Mouse (Mus musculus) limb, embryonic 14.5 days (tissue): Measurements from ENCODE around the gene Dhx16. TPM values are rescaled to one million over a fixed set of nuclear protein-coding genes. Genes with fewer than 3 reads are reported as not detected.

ENCODE experiments used
- ATAC-seq: fragments of 200-750 bp; cut with Nextera tagmentation; 2 replicates; pipeline ENCODE4 v1.8.0; 2017; ENCODE audit warnings: low read depth, moderate number of reproducible peaks, moderate TSS enrichment; ENCODE audit not compliant: low FRiP score
- DNase-seq: peaks from one replicate; pipeline ENCODE4 v3.0.0-alpha.2; 2015; ENCODE audit warnings: low spot score
- H3K27ac ChIP-seq: fragments of 300-500 bp; sonication (generic); replicated peaks from 2 replicates; pipeline ENCODE4 v1.5.1; 2014; ENCODE audit warnings: low read depth, mild to moderate bottlenecking, low read length, moderate library complexity, mixed read lengths
- H3K27me3 ChIP-seq: fragments of 300-500 bp; sonication (generic); 2 replicates; pipeline ENCODE4 v1.6.1; 2014; ENCODE audit warnings: low read length, mixed read lengths; ENCODE audit not compliant: control insufficient read depth, insufficient read depth
- H3K36me3 ChIP-seq: fragments of 300-500 bp; sonication (generic); 2 replicates; pipeline ENCODE4 v1.6.1; 2014; ENCODE audit warnings: mild to moderate bottlenecking, low read length, moderate library complexity, mixed read lengths; ENCODE audit not compliant: control insufficient read depth, insufficient read depth
- H3K4me1 ChIP-seq: fragments of 300-500 bp; sonication (generic); 2 replicates; pipeline ENCODE4 v1.6.1; 2014; ENCODE audit warnings: antibody characterized with exemption, low read length, mixed read lengths; ENCODE audit not compliant: control insufficient read depth, insufficient read depth
- H3K4me2 ChIP-seq: fragments of 300-500 bp; sonication (generic); replicated peaks from 2 replicates; pipeline ENCODE4 v1.6.1; 2014; ENCODE audit warnings: low read depth, mild to moderate bottlenecking, low read length, moderate library complexity; ENCODE audit not compliant: severe bottlenecking
- H3K4me3 ChIP-seq: fragments of 300-500 bp; sonication (generic); replicated peaks from 2 replicates; pipeline ENCODE4 v1.5.1; 2014; ENCODE audit warnings: low read length
- H3K9ac ChIP-seq: fragments of 300-500 bp; sonication (generic); 2 replicates; pipeline ENCODE4 v1.6.1; 2014; ENCODE audit warnings: mild to moderate bottlenecking, low read depth, low read length, moderate library complexity; ENCODE audit not compliant: severe bottlenecking
- H3K9me3 ChIP-seq: fragments of 300-500 bp; sonication (generic); 2 replicates; pipeline ENCODE4 v1.6.1; 2016; ENCODE audit warnings: low read length; ENCODE audit not compliant: control insufficient read depth
- POLR2A ChIP-seq: fragments of 200-500 bp; IDR thresholded peaks from 2 replicates; pipeline ENCODE4 v1.8.0; 2012; ENCODE audit warnings: inconsistent platforms, mild to moderate bottlenecking, moderate library complexity, borderline replicate concordance; ENCODE audit not compliant: insufficient read depth, insufficient read length; ENCODE audit errors: extremely low read depth
- WGBS: fragments of 180-500 bp; shearing (Covaris S2); extraction: QIAGEN DNeasy Blood & Tissue Kit; methylation state at CpG from one replicate; pipeline ENCODE4 v1.1.7; 2014; 5-methylcytosine and 5-hydroxymethylcytosine counted together
- polyA plus RNA-seq, 2 experiments: library from polyadenylated mRNA; depleted of rRNA in 1 of 2; stranded (reverse) in 1 of 2; unstranded in 1 of 2; fragments of >200 nt; fragmentation: Nextera tagmentation in 1 of 2; extraction: Ambion mirVana in 1 of 2; gene quantifications; 2 replicates each; pipeline versions ENCODE4 v1.2.1 to v1.2.3; 2012 to 2014

The Dhx16 gene
- polyA plus RNA-seq, 2 experiments: 40.0 to 78.6 TPM

GRCm38 (mm10) chr17:35887725-35888124 lies 8.1 kb downstream of the Dhx16 start:
- H3K27ac ChIP-seq: no peak overlapping the region
- no peak overlapping the region for H3K4me2 ChIP-seq
- no peak for ATAC-seq
- 81% methylated on average over 15 of the region's 17 CpGs for WGBS
- peaks cover 88% of the 10 kb centered on the region for H3K36me3 ChIP-seq
- H3K9ac ChIP-seq: no peak overlapping the region
- no peaks in the 10 kb centered on the region for H3K4me1 ChIP-seq
- no peak overlapping the region for H3K4me3 ChIP-seq
- no peak for TF ChIP-seq POLR2A
- H3K27me3 ChIP-seq: no peaks in the 10 kb centered on the region
- no peak for DNase-seq
- H3K9me3 ChIP-seq: no peaks in the 10 kb centered on the region

- peaks cover 61% of the 10 kb centered on the region for H3K36me3 ChIP-seq
Observed at GRCm38 (mm10) chr17:35896781-35897643, 17.4 kb downstream of the Dhx16 start, which contains the start of gene 2310061I04Rik. Gene 2310061I04Rik, minus strand, starts transcription at chr17:35897431.

GRCm38 (mm10) chr17:35897644-35898573 lies 18.3 kb downstream of the Dhx16 start:
- H3K36me3 ChIP-seq: peaks cover 63% of the 10 kb centered on the region
- H3K27ac ChIP-seq: no peak overlapping the region
- no peak for TF ChIP-seq POLR2A
- no peaks in the 10 kb centered on the region for H3K27me3 ChIP-seq
- H3K4me3 ChIP-seq: peak overlapping the region; percentile 79
- H3K9me3 ChIP-seq: no peaks in the 10 kb centered on the region
- 39% methylated on average over 23 of the region's 23 CpGs for WGBS
- H3K4me2 ChIP-seq: peak overlapping the region; percentile 99
- H3K9ac ChIP-seq: peak overlapping the region; percentile 80
- 0 out of 2 replicates have a peak, but pooled peaks cover 11% of the 10 kb centered on the region for H3K4me1 ChIP-seq
- no peak for DNase-seq
- ATAC-seq: peak; percentile 12

More at GRCm38 (mm10) chr17:35896781-35897643, 17.4 kb downstream of the Dhx16 start, which contains the start of gene 2310061I04Rik:
- peak within 1 kb of the TSS; percentile 79 for H3K4me3 ChIP-seq
- H3K4me2 ChIP-seq: peak within 1 kb of the TSS; percentile 99
- WGBS: 0% methylated on average over 40 of the region's 86 CpGs
- no peak for TF ChIP-seq POLR2A
- peak; percentile 93 for ATAC-seq
- peak within 1 kb of the TSS; percentile 80 for H3K9ac ChIP-seq
- no peaks in the 10 kb centered on the region for H3K9me3 ChIP-seq
- no peaks in the 10 kb centered on the region for H3K27me3 ChIP-seq
- H3K4me1 ChIP-seq: 0 out of 2 replicates have a peak, but pooled peaks cover 11% of the 10 kb centered on the region
- H3K27ac ChIP-seq: peak within 1 kb of the TSS; percentile 84
- DNase-seq: peak; percentile 93

- WGBS: 87% methylated on average over 3 of the region's 3 CpGs
- H3K9ac ChIP-seq: no peak overlapping the region
- TF ChIP-seq POLR2A: no peak
- H3K9me3 ChIP-seq: no peaks in the 10 kb centered on the region
- ATAC-seq (no peak), DNase-seq (no peak)
- H3K27ac ChIP-seq: no peak overlapping the region
- H3K4me1 ChIP-seq: 0 out of 2 replicates have a peak, but pooled peaks cover 11% of the 10 kb centered on the region
- no peak overlapping the region for H3K4me2 ChIP-seq
- H3K36me3 ChIP-seq: peaks cover 71% of the 10 kb centered on the region
- H3K4me3 ChIP-seq: no peak overlapping the region
- no peaks in the 10 kb centered on the region for H3K27me3 ChIP-seq
Observed at GRCm38 (mm10) chr17:35900636-35901035, 21.0 kb downstream of the Dhx16 start.
